ENCODE assay signal across 10 mouse cellular contexts in genomic region chr10:62557736-62558135, GRCm38 (mm10). TPM values are rescaled to one million over a fixed set of nuclear protein-coding genes. Genes with fewer than 3 reads are reported as not detected.
DNase-seq lines count a peak whose midpoint lies in the region; ATAC-seq lines count a peak whose summit lies in the region.
"Had no signal": no experiment of that assay in that cellular context is flagged by ENCODE, and none has a peak within 500 bp of the region (broad histone marks: within the 10 kb centered on the region; RNA-seq: fewer than 3 reads in every experiment).

No protein-coding gene starts in this region.

- no peak overlapping the region for H3K9ac ChIP-seq in midbrain, embryonic 13.5 days (replicated peaks)
- H3K9ac ChIP-seq: limb, embryonic 12.5 days; neural tube, embryonic 12.5 days had no signal

- ATAC-seq in midbrain, embryonic 13.5 days, result no peak
- ATAC-seq in monocyte, adult 5-6 weeks (replicated peaks; ENCODE audit: insufficient number of reproducible peaks, low FRiP score, low TSS enrichment, poor library complexity, severe bottlenecking), result no peak

- H3K27ac ChIP-seq in midbrain, embryonic 10.5 days (replicated peaks), result no peak overlapping the region
- no peak overlapping the region for H3K27ac ChIP-seq in midbrain, embryonic 13.5 days
- H3K27ac ChIP-seq: limb, embryonic 12.5 days; neural tube, embryonic 12.5 days had no signal

- no peak overlapping the region for H3K4me3 ChIP-seq in midbrain, embryonic 10.5 days
- no peak overlapping the region for H3K4me3 ChIP-seq in midbrain, embryonic 13.5 days (replicated peaks)
- H3K4me3 ChIP-seq: limb, embryonic 12.5 days; neural tube, embryonic 12.5 days had no signal

- H3K27me3 ChIP-seq in midbrain, embryonic 10.5 days (ENCODE audit: low read depth, poor library complexity, severe bottlenecking), result no peaks in the 10 kb centered on the region
- no peaks in the 10 kb centered on the region for H3K27me3 ChIP-seq in midbrain, embryonic 13.5 days
- H3K27me3 ChIP-seq: limb, embryonic 12.5 days; neural tube, embryonic 12.5 days had no signal

- peaks cover 62% of the 10 kb centered on the region for H3K36me3 ChIP-seq in midbrain, embryonic 10.5 days
- H3K36me3 ChIP-seq in midbrain, embryonic 13.5 days, result peaks cover 69% of the 10 kb centered on the region

- WGBS in midbrain, embryonic 10.5 days, result 98% methylated on average over 1 of the region's 1 CpGs
- WGBS in midbrain, embryonic 13.5 days, result 90% methylated on average over 1 of the region's 1 CpGs

- H3K4me2 ChIP-seq in midbrain, embryonic 13.5 days (replicated peaks), result no peak overlapping the region
- H3K4me2 ChIP-seq: limb, embryonic 12.5 days; neural tube, embryonic 12.5 days had no signal

- no peaks in the 10 kb centered on the region for H3K4me1 ChIP-seq in midbrain, embryonic 10.5 days
- H3K4me1 ChIP-seq in midbrain, embryonic 13.5 days (replicated peaks), result no peaks in the 10 kb centered on the region
- H3K4me1 ChIP-seq: limb, embryonic 12.5 days; neural tube, embryonic 12.5 days had no signal

- DNase-seq in embryo, embryonic 10 days (ENCODE audit: low spot score), result peak; percentile 27
- DNase-seq in embryo, embryonic 11 days, result no peak
- peak; percentile 20 for DNase-seq in midbrain, embryonic 10.5 days (ENCODE audit: low spot score)
- peak; percentile 16 for DNase-seq in adipocyte (ENCODE audit: low spot score)
- peak; percentile 23 for DNase-seq in mesoderm, embryonic 11.5 days (ENCODE audit: low read depth, low spot score)
- no peak for DNase-seq in cerebellum, adult 18-20 months

- H3K9me3 ChIP-seq in midbrain, embryonic 10.5 days (replicated peaks), result no peaks in the 10 kb centered on the region
- no peaks in the 10 kb centered on the region for H3K9me3 ChIP-seq in midbrain, embryonic 13.5 days
- H3K9me3 ChIP-seq: limb, embryonic 12.5 days; neural tube, embryonic 12.5 days had no signal

RNA-seq across cellular contexts. Expression of gene Kif1bp, which starts 20.5 kb away (rescaled TPM):
- polyA plus RNA-seq in midbrain, embryonic 10.5 days (2016; fragmentation: Nextera tagmentation; extraction: Ambion mirVana), result 39.5 and 44.7 TPM in 2 replicates
- polyA plus RNA-seq in midbrain, embryonic 13.5 days (2015; fragmentation: Nextera tagmentation; extraction: Ambion mirVana), result 62.1 and 69.1 TPM in 2 replicates
- 8.9 to 19.4 TPM (median 13.1 TPM) in 3 replicates for total RNA-seq in monocyte, adult 5-6 weeks (2017)

RNA-seq across cellular contexts. Expression of gene Srgn, which starts 30.5 kb away (rescaled TPM):
- polyA plus RNA-seq in midbrain, embryonic 10.5 days (2016; fragmentation: Nextera tagmentation; extraction: Ambion mirVana), result 2.9 and 3.9 TPM in 2 replicates
- 7.3 and 8.7 TPM in 2 replicates for polyA plus RNA-seq in midbrain, embryonic 13.5 days (2015; fragmentation: Nextera tagmentation; extraction: Ambion mirVana)
- total RNA-seq in monocyte, adult 5-6 weeks (2017), result 1,192 to 2,405 TPM (median 1,864 TPM) in 3 replicates

RNA-seq across cellular contexts. Expression of gene Ddx21, which starts 44.3 kb away (rescaled TPM):
- 30.0 and 32.8 TPM in 2 replicates for polyA plus RNA-seq in midbrain, embryonic 10.5 days (2016; fragmentation: Nextera tagmentation; extraction: Ambion mirVana)
- 18.2 and 20.0 TPM in 2 replicates for polyA plus RNA-seq in midbrain, embryonic 13.5 days (2015; fragmentation: Nextera tagmentation; extraction: Ambion mirVana)
- total RNA-seq in monocyte, adult 5-6 weeks (2017), result 120 to 158 TPM (median 138 TPM) in 3 replicates

Comparison
In these comparisons a context has a peak if more than half of its experiments do, and no peak if none do; other contexts are left out.
1. DNase-seq: peak in embryo, embryonic 10 days (single experiment), midbrain, embryonic 10.5 days (single experiment), adipocyte (single experiment) and mesoderm, embryonic 11.5 days (single experiment); none in embryo, embryonic 11 days (single experiment) and cerebellum, adult 18-20 months (0 of 2).